Comparison of ENCODE assay signal across 19 mouse cellular contexts in the genomic region with DNA sequence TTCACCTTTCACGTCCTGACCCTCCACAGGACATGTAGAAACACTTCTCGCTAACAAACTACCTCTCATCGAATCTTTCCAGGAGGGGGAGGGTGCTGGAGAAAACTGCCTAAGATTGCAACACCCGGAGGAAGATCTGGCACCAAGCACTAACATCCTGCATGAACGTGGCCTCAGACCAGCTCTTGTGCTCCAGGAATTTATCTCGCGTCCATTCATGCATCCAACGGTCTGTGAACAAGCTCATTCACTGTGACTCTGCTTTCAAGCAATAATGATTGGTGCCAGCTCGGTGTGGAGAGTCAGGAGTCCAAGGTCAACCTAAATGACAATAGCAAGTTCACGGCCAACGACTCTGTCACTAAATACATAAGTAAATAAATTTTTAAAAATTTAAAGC. TPM values are rescaled to one million over a fixed set of nuclear protein-coding genes. Genes with fewer than 3 reads are reported as not detected.
"Had no signal": no experiment of that assay in that cellular context is flagged by ENCODE, and none has a peak within 500 bp of the region (broad histone marks: within the 10 kb centered on the region; RNA-seq: fewer than 3 reads in every experiment).

No protein-coding gene starts in this region.

- H3K27me3 ChIP-seq: lung, embryonic 15.5 days; midbrain, embryonic 15.5 days; neural tube, embryonic 12.5 days had no signal

- H3K9ac ChIP-seq: liver, postnatal 0 days; lung, embryonic 15.5 days; midbrain, embryonic 13.5 days; midbrain, embryonic 15.5 days; neural tube, embryonic 12.5 days had no signal

- H3K36me3 ChIP-seq: lung, embryonic 15.5 days; midbrain, embryonic 13.5 days; midbrain, embryonic 15.5 days; neural tube, embryonic 12.5 days had no signal

- H3K9me3 ChIP-seq: lung, embryonic 15.5 days; megakaryocyte, embryonic 14.5 days; midbrain, embryonic 13.5 days; midbrain, embryonic 15.5 days; neural tube, embryonic 12.5 days had no signal

- DNase-seq: liver, postnatal 0 days; lung, adult 2 months; lung, postnatal 14 days; lung, postnatal 36 days; right cerebral cortex, postnatal 14 days; thymus, adult 18-20 months; thymus, postnatal 14 days; thymus, postnatal 36 days had no signal

- ATAC-seq: liver, postnatal 0 days; lung, postnatal 0 days; midbrain, embryonic 13.5 days; midbrain, embryonic 15.5 days had no signal

- H3K4me1 ChIP-seq: lung, embryonic 15.5 days had no signal

- H3K27ac ChIP-seq: lung, embryonic 15.5 days; macrophage; midbrain, embryonic 13.5 days; midbrain, embryonic 15.5 days; neural tube, embryonic 12.5 days had no signal

- H3K4me3 ChIP-seq: lung, embryonic 15.5 days; megakaryocyte, embryonic 14.5 days; midbrain, embryonic 13.5 days; midbrain, embryonic 15.5 days; neural tube, embryonic 12.5 days had no signal

- H3K4me2 ChIP-seq: lung, embryonic 15.5 days; midbrain, embryonic 11.5 days; midbrain, embryonic 13.5 days; midbrain, embryonic 15.5 days; neural tube, embryonic 12.5 days had no signal

RNA-seq across cellular contexts. Expression of a gene that starts 20.8 kb away (rescaled TPM):
- total RNA-seq: megakaryocyte progenitor cell, adult 5-6 weeks; monocyte, adult 5-6 weeks; neutrophil, adult 5-6 weeks had no signal
- polyA plus RNA-seq: liver, postnatal 0 days; lung, adult 2 months; lung, embryonic 15.5 days; lung, postnatal 0 days; macrophage had no signal
